Mouse (Mus musculus): Measurements from ENCODE around the gene Kdm6a. TPM values are rescaled to one million over a fixed set of nuclear protein-coding genes. Genes with fewer than 3 reads are reported as not detected.

The Kdm6a gene
- 20.0 and 20.2 TPM in 2 replicates for polyA plus RNA-seq (2015; fragmentation: Nextera tagmentation; extraction: Ambion mirVana)

GRCm38 (mm10) chrX:18162192-18162857 is at the start of gene Kdm6a:
TSS of gene Kdm6a (plus strand) at chrX:18162575.
- Histone ChIP-seq H3K4me2 (peak within 1 kb of the TSS; percentile 72), H3K27me3 (no peaks in the 10 kb centered on the region), H3K9ac (peak within 1 kb of the TSS; percentile 89), H3K4me1 (replicated peaks) (no peaks in the 10 kb centered on the region), H3K36me3 (no peaks in the 10 kb centered on the region), H3K9me3 (no peaks in the 10 kb centered on the region), H3K4me3 (peak within 1 kb of the TSS; percentile 77), H3K27ac (peak within 1 kb of the TSS; percentile 97)
- WGBS, result under 1% methylated on average over 46 of the region's 50 CpGs
- ATAC-seq (ENCODE audit: low FRiP score), result peak; percentile 100

GRCm38 (mm10) chrX:18145557-18145956 is 16.8 kb upstream of the Kdm6a start, which contains the start of gene Dusp21:
TSS of gene Dusp21 (plus strand) at chrX:18145857.
- H3K9me3 ChIP-seq, result no peaks in the 10 kb centered on the region
- ATAC-seq (ENCODE audit: low FRiP score), result no peak
- WGBS, result 96% methylated on average over 1 of the region's 1 CpGs
- H3K9ac ChIP-seq, result no peak within 1 kb of the TSS
- H3K27ac ChIP-seq, result no peak within 1 kb of the TSS
- no peak within 1 kb of the TSS for H3K4me2 ChIP-seq
- H3K27me3 ChIP-seq, result no peaks in the 10 kb centered on the region
- no peak within 1 kb of the TSS for H3K4me3 ChIP-seq
- no peaks in the 10 kb centered on the region for H3K4me1 ChIP-seq (replicated peaks)
- no peaks in the 10 kb centered on the region for H3K36me3 ChIP-seq

DNA sequence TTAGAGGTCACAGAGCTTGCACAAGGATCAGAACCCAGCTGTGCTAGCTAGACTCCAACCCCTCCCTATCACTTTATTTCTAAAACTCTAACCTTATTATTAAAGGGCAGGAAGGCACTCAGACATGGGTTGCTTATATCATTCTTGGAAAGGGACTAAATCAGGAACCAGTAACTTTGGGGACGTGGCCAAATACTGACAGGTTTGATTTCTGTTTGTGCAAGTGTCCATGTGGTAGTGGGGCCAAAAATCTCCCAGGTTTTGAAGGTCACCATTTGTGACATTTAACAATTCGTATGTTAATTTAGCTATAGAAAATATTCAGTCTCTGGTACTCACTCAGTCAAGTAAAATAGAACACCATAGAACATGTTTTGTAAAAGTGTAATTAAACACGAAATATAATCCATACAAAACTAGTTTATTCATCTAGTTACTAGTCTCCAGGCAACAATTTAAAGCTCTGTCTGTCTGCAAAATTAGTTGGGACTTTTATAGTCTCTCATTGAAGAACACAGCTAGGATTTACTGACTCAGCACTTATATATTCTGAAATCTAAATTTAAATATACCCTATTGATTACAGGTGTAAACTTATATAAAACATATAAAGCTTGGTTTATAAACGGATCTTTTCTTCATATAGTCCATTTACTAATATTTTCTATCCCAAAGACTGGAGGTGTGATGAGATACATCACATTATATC is 1.5 kb upstream of the Kdm6a start:
- Histone ChIP-seq H3K27ac (peak overlapping the region; percentile 97), H3K27me3 (no peaks in the 10 kb centered on the region), H3K9me3 (no peaks in the 10 kb centered on the region), H3K9ac (no peak overlapping the region), H3K4me2 (peak overlapping the region; percentile 58), H3K36me3 (no peaks in the 10 kb centered on the region), H3K4me3 (peak overlapping the region; percentile 77; the same call in 1 of the 2 replicates), H3K4me1 (replicated peaks) (no peaks in the 10 kb centered on the region)
- 51% methylated on average over 4 of the region's 4 CpGs for WGBS
- ATAC-seq (ENCODE audit: low FRiP score), result no peak

DNA sequence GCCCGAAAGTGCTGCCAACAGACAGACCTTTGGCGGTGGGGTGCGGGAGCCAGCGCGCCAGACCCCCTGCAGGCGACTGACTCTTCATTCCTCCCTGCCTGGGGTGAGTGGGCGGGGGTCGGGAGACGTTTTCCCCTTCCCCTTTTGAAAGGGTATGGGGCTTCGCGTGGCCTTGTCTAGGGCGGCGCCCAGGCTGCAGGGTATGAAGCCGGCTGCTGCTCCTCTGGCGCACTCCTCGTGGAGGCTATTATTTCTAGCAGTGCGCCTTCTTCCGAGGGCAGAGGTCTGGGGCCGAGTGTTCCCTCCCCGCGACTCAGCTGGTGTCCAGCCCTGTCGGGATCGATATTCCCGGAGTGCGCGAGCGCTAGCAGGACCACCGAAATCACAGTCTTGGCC is 581 bp upstream of the Kdm6a start:
- Histone ChIP-seq H3K36me3 (no peaks in the 10 kb centered on the region), H3K9me3 (no peaks in the 10 kb centered on the region), H3K4me3 (peak overlapping the region; percentile 77), H3K27ac (peak overlapping the region; percentile 97), H3K4me2 (peak overlapping the region; percentile 58), H3K9ac (peak overlapping the region; percentile 80), H3K4me1 (replicated peaks) (no peaks in the 10 kb centered on the region), H3K27me3 (no peaks in the 10 kb centered on the region)
- 1% methylated on average over 23 of the region's 28 CpGs for WGBS
- peak; percentile 77 for ATAC-seq (ENCODE audit: low FRiP score)

- under 1% methylated on average over 79 of the region's 95 CpGs for WGBS
- Histone ChIP-seq H3K4me3 (peak overlapping the region; percentile 77), H3K9me3 (no peaks in the 10 kb centered on the region), H3K4me1 (replicated peaks) (no peaks in the 10 kb centered on the region), H3K36me3 (no peaks in the 10 kb centered on the region), H3K27me3 (no peaks in the 10 kb centered on the region), H3K4me2 (peak overlapping the region; percentile 72), H3K27ac (peak overlapping the region; percentile 97), H3K9ac (peak overlapping the region; percentile 89)
- peak; percentile 30 for ATAC-seq (ENCODE audit: low FRiP score)
Observed at GRCm38 (mm10) chrX:18162861-18163731, 721 bp downstream of the Kdm6a start.

- Histone ChIP-seq H3K4me1 (replicated peaks) (no peaks in the 10 kb centered on the region), H3K36me3 (no peaks in the 10 kb centered on the region), H3K9me3 (no peaks in the 10 kb centered on the region), H3K9ac (peak overlapping the region; percentile 89), H3K4me3 (peak overlapping the region; percentile 77), H3K4me2 (peak overlapping the region; percentile 72), H3K27me3 (no peaks in the 10 kb centered on the region), H3K27ac (peak overlapping the region; percentile 97)
- 2% methylated on average over 10 of the region's 10 CpGs for WGBS
- ATAC-seq (ENCODE audit: low FRiP score), result no peak
Observed at GRCm38 (mm10) chrX:18163917-18164624, 1.7 kb downstream of the Kdm6a start.

DNA sequence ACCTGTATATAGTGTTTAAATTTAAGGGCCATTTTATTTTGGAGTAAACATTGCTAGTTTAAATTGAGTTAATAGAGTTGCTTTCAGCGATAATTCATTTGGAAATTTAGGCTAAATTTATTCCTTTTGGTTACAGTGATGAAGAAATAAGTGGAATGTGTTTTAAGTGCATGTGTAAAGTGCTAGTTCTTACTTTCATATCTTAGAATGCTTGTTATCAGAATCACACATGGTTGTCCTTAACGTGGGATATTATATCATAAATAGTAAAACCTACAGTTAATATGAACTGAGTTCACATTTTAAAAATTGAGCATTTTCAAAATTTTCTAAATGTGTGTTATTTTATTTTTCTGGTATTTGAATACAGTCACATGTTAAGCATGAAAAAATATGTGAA is 2.7 kb downstream of the Kdm6a start:
- Histone ChIP-seq H3K27me3 (no peaks in the 10 kb centered on the region), H3K4me2 (peak overlapping the region; percentile 26; the same call in 1 of the 2 replicates), H3K36me3 (no peaks in the 10 kb centered on the region), H3K4me1 (replicated peaks) (no peaks in the 10 kb centered on the region), H3K9ac (no peak overlapping the region), H3K9me3 (no peaks in the 10 kb centered on the region), H3K4me3 (no peak overlapping the region), H3K27ac (no peak overlapping the region)
- 77% methylated on average over 2 of the region's 2 CpGs for WGBS
- ATAC-seq (ENCODE audit: low FRiP score), result no peak

GRCm38 (mm10) chrX:18166961-18167360 is 4.6 kb downstream of the Kdm6a start:
- no peaks in the 10 kb centered on the region for H3K9me3 ChIP-seq
- no peak overlapping the region for H3K9ac ChIP-seq
- no peaks in the 10 kb centered on the region for H3K27me3 ChIP-seq
- no peak overlapping the region for H3K27ac ChIP-seq
- no peaks in the 10 kb centered on the region for H3K4me1 ChIP-seq (replicated peaks)
- no peak overlapping the region for H3K4me2 ChIP-seq
- WGBS, result 85% methylated on average over 3 of the region's 3 CpGs
- H3K4me3 ChIP-seq, result no peak overlapping the region
- no peak for ATAC-seq (ENCODE audit: low FRiP score)
- no peaks in the 10 kb centered on the region for H3K36me3 ChIP-seq

DNA sequence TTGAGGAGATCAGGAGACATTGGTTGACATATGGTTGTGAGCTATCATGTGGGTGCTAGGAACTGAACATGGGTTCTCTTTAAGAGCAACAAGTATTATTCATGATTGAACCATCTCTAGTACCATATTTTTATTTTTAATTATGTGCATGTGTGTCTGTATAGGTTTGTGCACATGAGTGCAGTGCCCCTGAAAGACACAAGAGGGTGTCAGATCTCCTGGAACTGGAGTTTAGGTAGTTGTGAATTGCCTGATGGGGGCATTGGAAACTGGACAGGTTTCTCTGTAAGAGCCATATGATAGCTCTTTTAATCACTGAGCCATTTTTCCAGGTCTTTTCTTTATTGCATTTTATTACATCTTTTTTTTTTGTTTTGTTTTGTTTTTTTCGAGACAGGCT is 6.6 kb downstream of the Kdm6a start:
- WGBS, result 92% methylated on average over 1 of the region's 1 CpGs

DNA sequence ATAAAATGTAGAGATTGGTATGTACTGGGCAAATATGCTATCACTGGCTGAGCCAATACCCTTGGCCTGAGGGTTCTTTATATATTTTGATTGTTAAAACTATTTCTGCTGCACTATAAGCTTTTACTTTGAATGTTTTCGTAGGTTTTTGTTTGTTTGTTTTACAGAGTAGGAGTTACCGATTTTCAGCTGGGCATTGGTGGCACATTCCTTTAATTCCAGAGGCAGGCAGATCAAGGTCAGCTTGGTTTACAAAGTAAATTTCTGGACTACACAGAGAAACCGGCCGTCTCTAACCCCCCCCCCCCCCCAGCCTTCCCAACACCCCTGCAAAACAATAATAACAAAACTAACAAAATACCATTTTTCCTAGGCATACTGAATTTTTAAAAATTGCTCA is 12.5 kb downstream of the Kdm6a start:
- H3K27ac ChIP-seq, result no peak overlapping the region
- ATAC-seq (ENCODE audit: low FRiP score), result no peak
- H3K36me3 ChIP-seq, result no peaks in the 10 kb centered on the region
- no peaks in the 10 kb centered on the region for H3K9me3 ChIP-seq
- 61% methylated on average over 4 of the region's 4 CpGs for WGBS
- no peak overlapping the region for H3K4me2 ChIP-seq
- no peaks in the 10 kb centered on the region for H3K27me3 ChIP-seq
- H3K4me3 ChIP-seq, result no peak overlapping the region
- H3K9ac ChIP-seq, result no peak overlapping the region
- H3K4me1 ChIP-seq (replicated peaks), result no peaks in the 10 kb centered on the region

More for the DNA sequence above, 6.6 kb downstream of the Kdm6a start:
- ATAC-seq (ENCODE audit: low FRiP score), result no peak
- H3K4me3 ChIP-seq, result no peak overlapping the region
- H3K27me3 ChIP-seq, result no peaks in the 10 kb centered on the region
- no peaks in the 10 kb centered on the region for H3K36me3 ChIP-seq
- no peaks in the 10 kb centered on the region for H3K4me1 ChIP-seq (replicated peaks)
- H3K27ac ChIP-seq, result no peak overlapping the region
- H3K4me2 ChIP-seq, result no peak overlapping the region
- H3K9me3 ChIP-seq, result no peaks in the 10 kb centered on the region
- H3K9ac ChIP-seq, result no peak overlapping the region

DNA sequence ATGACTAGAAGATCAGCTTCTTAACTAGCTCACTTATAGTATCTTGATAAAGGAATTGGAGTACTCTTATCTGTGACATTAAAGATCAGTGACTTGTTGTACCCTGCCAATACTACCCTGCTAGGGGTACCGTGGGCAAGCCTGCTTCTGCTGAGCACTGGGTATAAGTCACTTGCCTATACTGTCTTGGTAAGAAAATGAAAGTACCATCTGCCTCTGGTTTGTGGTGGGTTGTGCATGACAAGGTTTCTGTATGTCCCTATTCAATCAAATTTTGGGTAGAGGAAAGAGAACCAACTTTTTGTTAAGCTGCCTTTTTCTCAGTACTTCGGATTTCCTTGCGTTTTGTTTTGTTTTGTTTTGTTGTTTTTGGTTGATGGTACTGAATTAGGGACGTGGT is 15.4 kb downstream of the Kdm6a start:
- H3K4me3 ChIP-seq, result no peak overlapping the region
- no peaks in the 10 kb centered on the region for H3K27me3 ChIP-seq
- no peaks in the 10 kb centered on the region for H3K4me1 ChIP-seq (replicated peaks)
- H3K9me3 ChIP-seq, result no peaks in the 10 kb centered on the region
- H3K27ac ChIP-seq, result no peak overlapping the region
- no peaks in the 10 kb centered on the region for H3K36me3 ChIP-seq
- ATAC-seq (ENCODE audit: low FRiP score), result no peak
- WGBS, result 85% methylated on average over 4 of the region's 4 CpGs
- no peak overlapping the region for H3K4me2 ChIP-seq
- H3K9ac ChIP-seq, result no peak overlapping the region

DNA sequence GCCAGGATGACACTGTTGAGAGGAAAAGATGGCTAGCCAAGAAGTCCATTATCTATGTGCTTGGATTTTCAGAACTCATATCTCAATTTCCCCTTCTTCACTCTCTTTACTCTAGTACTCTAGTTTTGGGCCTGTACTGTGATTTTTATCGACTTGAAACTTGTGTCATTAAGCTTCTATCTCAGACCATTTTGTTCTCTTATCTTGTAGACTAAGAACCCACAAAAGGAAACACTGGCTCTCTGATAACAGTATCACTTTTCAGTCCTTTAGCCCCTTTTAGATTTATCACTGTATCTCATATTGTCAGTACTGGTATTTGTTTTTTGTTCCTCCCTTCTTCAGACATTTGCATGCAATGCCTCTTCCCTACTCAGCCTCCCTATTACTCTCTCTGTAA is 17.1 kb downstream of the Kdm6a start:
- Histone ChIP-seq H3K4me2 (no peak overlapping the region), H3K27ac (no peak overlapping the region), H3K36me3 (no peaks in the 10 kb centered on the region), H3K27me3 (no peaks in the 10 kb centered on the region), H3K9me3 (no peaks in the 10 kb centered on the region), H3K9ac (no peak overlapping the region), H3K4me3 (no peak overlapping the region), H3K4me1 (replicated peaks) (no peaks in the 10 kb centered on the region)
- 93% methylated on average over 1 of the region's 1 CpGs for WGBS
- ATAC-seq (ENCODE audit: low FRiP score), result no peak
